Mouse (Mus musculus): ENCODE data around the gene Aff3. TPM values are rescaled to one million over a fixed set of nuclear protein-coding genes. Genes with fewer than 3 reads are reported as not detected.

Aff3 gene
- total RNA-seq, 2 experiments from 2014 or later, result 3.4 to 3.7 TPM

GRCm38 (mm10) chr1:38418181-38419032 lies 246.3 kb downstream of the Aff3 start:
- DNase-seq, result no peak
- intact Hi-C loops (cut with DNase I; ENCODE audit: low total_unique reads), result no loop called here

- DNase-seq, result no peak
- intact Hi-C loops (cut with DNase I; ENCODE audit: low total_unique reads), result no loop called here
These were observed 247.6 kb downstream of the Aff3 start for GRCm38 (mm10) chr1:38417196-38417595.

- no peak for DNase-seq
These were observed 249.2 kb downstream of the Aff3 start for GRCm38 (mm10) chr1:38415511-38415910.

GRCm38 (mm10) chr1:38411106-38411505 lies 253.6 kb downstream of the Aff3 start:
- no peak for DNase-seq
- intact Hi-C loops (cut with DNase I; ENCODE audit: low total_unique reads), result no loop called here

More at GRCm38 (mm10) chr1:38415511-38415910, 249.2 kb downstream of the Aff3 start:
- intact Hi-C loops (cut with DNase I; ENCODE audit: low total_unique reads), result no loop called here

- DNase-seq, result no peak
- intact Hi-C loops (cut with DNase I; ENCODE audit: low total_unique reads), result no loop called here
These were observed 254.3 kb downstream of the Aff3 start for GRCm38 (mm10) chr1:38410457-38410856.

GRCm38 (mm10) chr1:38408241-38408640 lies 256.5 kb downstream of the Aff3 start:
- DNase-seq, result no peak
- intact Hi-C loops (cut with DNase I; ENCODE audit: low total_unique reads), result no loop called here

- intact Hi-C loops (cut with DNase I; ENCODE audit: low total_unique reads), result no loop called here
These were observed 261.0 kb downstream of the Aff3 start for GRCm38 (mm10) chr1:38403781-38404180.

GRCm38 (mm10) chr1:38401856-38402255 lies 262.9 kb downstream of the Aff3 start:
- intact Hi-C loops (cut with DNase I; ENCODE audit: low total_unique reads), result no loop called here
- no peak for DNase-seq

More at GRCm38 (mm10) chr1:38403781-38404180, 261.0 kb downstream of the Aff3 start:
- no peak for DNase-seq

- intact Hi-C loops (cut with DNase I; ENCODE audit: low total_unique reads), result loop anchor here (10.0 kb wide), 1 partner anchor 214 kb away; no protein-coding TSS in a partner anchor
- no peak for DNase-seq
These were observed 265.5 kb downstream of the Aff3 start for GRCm38 (mm10) chr1:38399269-38399668.

- peak; percentile 7 for DNase-seq
- intact Hi-C loops (cut with DNase I; ENCODE audit: low total_unique reads), result loop anchor here (10.0 kb wide), 1 partner anchor 214 kb away; no protein-coding TSS in a partner anchor
These were observed 266.2 kb downstream of the Aff3 start for GRCm38 (mm10) chr1:38398566-38398965.

GRCm38 (mm10) chr1:38395194-38395681 lies 269.5 kb downstream of the Aff3 start:
- DNase-seq, result no peak
- intact Hi-C loops (cut with DNase I; ENCODE audit: low total_unique reads), result loop anchor here (10.0 kb wide), 1 partner anchor 210 kb away; no protein-coding TSS in a partner anchor

GRCm38 (mm10) chr1:38394493-38394892 lies 270.3 kb downstream of the Aff3 start:
- no peak for DNase-seq
- intact Hi-C loops (cut with DNase I; ENCODE audit: low total_unique reads), result loop anchor here (10.0 kb wide), 1 partner anchor 210 kb away; no protein-coding TSS in a partner anchor

GRCm38 (mm10) chr1:38393516-38393915 lies 271.2 kb downstream of the Aff3 start:
- DNase-seq, result peak; percentile 18
- intact Hi-C loops (cut with DNase I; ENCODE audit: low total_unique reads), result loop anchor here (10.0 kb wide), 1 partner anchor 209 kb away; no protein-coding TSS in a partner anchor

GRCm38 (mm10) chr1:38392928-38393327 lies 271.8 kb downstream of the Aff3 start:
- intact Hi-C loops (cut with DNase I; ENCODE audit: low total_unique reads), result loop anchor here (10.0 kb wide), 1 partner anchor 208 kb away; no protein-coding TSS in a partner anchor
- peak; percentile 75 for DNase-seq

GRCm38 (mm10) chr1:38390886-38391249 lies 273.9 kb downstream of the Aff3 start:
- DNase-seq, result no peak
- intact Hi-C loops (cut with DNase I; ENCODE audit: low total_unique reads), result loop anchor here (10.0 kb wide), 1 partner anchor 206 kb away; no protein-coding TSS in a partner anchor

- no peak for DNase-seq
- intact Hi-C loops (cut with DNase I; ENCODE audit: low total_unique reads), result loop anchor here (10.0 kb wide), 1 partner anchor 206 kb away; no protein-coding TSS in a partner anchor
These were observed 274.4 kb downstream of the Aff3 start for GRCm38 (mm10) chr1:38390235-38390885.

GRCm38 (mm10) chr1:38389576-38389975 lies 275.2 kb downstream of the Aff3 start:
- no peak for DNase-seq
- intact Hi-C loops (cut with DNase I; ENCODE audit: low total_unique reads), result loop anchor here (10.0 kb wide), 1 partner anchor 185 kb away; no protein-coding TSS in a partner anchor

- intact Hi-C loops (cut with DNase I; ENCODE audit: low total_unique reads), result loop anchor here (10.0 kb wide), 1 partner anchor 184 kb away; no protein-coding TSS in a partner anchor
- peak; percentile 33 for DNase-seq
These were observed 276.3 kb downstream of the Aff3 start for GRCm38 (mm10) chr1:38388466-38388865.

GRCm38 (mm10) chr1:38387438-38387837 lies 277.3 kb downstream of the Aff3 start:
- DNase-seq, result no peak
- intact Hi-C loops (cut with DNase I; ENCODE audit: low total_unique reads), result loop anchor here (10.0 kb wide), 1 partner anchor 183 kb away; no protein-coding TSS in a partner anchor

Data from gastrocnemius, postnatal 14 days (tissue).